Mouse (Mus musculus) embryonic facial prominence, embryonic 14.5 days (tissue): ENCODE data around the gene Usp19. TPM values are rescaled to one million over a fixed set of nuclear protein-coding genes. Genes with fewer than 3 reads are reported as not detected.

Experiments
- ATAC-seq: fragments of 200-750 bp; cut with Nextera tagmentation; 2 replicates; pipeline ENCODE4 v1.8.0; 2017; ENCODE audit warnings: low read depth, moderate number of reproducible peaks, moderate TSS enrichment
- DNase-seq: peaks from one replicate; pipeline ENCODE4 v3.0.0-alpha.2; 2015; ENCODE audit warnings: low spot score
- H3K27ac ChIP-seq: fragments of 300-500 bp; sonication (generic); replicated peaks from 2 replicates; pipeline ENCODE4 v1.5.1; 2014; ENCODE audit warnings: low read depth, mild to moderate bottlenecking, low read length, moderate library complexity
- H3K27me3 ChIP-seq: fragments of 300-500 bp; sonication (generic); replicated peaks from 2 replicates; pipeline ENCODE4 v1.6.1; 2014; ENCODE audit warnings: low read length; ENCODE audit not compliant: control insufficient read depth, insufficient read depth
- H3K36me3 ChIP-seq: fragments of 300-500 bp; sonication (generic); 2 replicates; pipeline ENCODE4 v1.6.1; 2014; ENCODE audit warnings: low read length, mixed read lengths; ENCODE audit not compliant: control insufficient read depth, insufficient read depth
- H3K4me1 ChIP-seq: fragments of 300-500 bp; sonication (generic); 2 replicates; pipeline ENCODE4 v1.6.1; 2014; ENCODE audit warnings: antibody characterized with exemption, low read length; ENCODE audit not compliant: control insufficient read depth, insufficient read depth
- H3K4me2 ChIP-seq: fragments of 300-500 bp; sonication (generic); 2 replicates; pipeline ENCODE4 v1.6.1; 2014; ENCODE audit warnings: low read depth, mild to moderate bottlenecking, low read length, moderate library complexity, mixed read lengths
- H3K4me3 ChIP-seq: fragments of 300-500 bp; sonication (generic); 2 replicates; pipeline ENCODE4 v1.5.1; 2014; ENCODE audit warnings: low read depth, mild to moderate bottlenecking, low read length
- H3K9ac ChIP-seq: fragments of 300-500 bp; sonication (generic); 2 replicates; pipeline ENCODE4 v1.6.1; 2014; ENCODE audit warnings: low read depth, mild to moderate bottlenecking, low read length, moderate library complexity, mixed read lengths
- H3K9me3 ChIP-seq: fragments of 300-500 bp; sonication (generic); 2 replicates; pipeline ENCODE4 v1.6.1; 2016; ENCODE audit warnings: low read length; ENCODE audit not compliant: control insufficient read depth
- WGBS: fragments of 180-500 bp; shearing (Covaris S2); extraction: QIAGEN DNeasy Blood & Tissue Kit; methylation state at CpG from one replicate; pipeline ENCODE4 v1.1.7; 2014; 5-methylcytosine and 5-hydroxymethylcytosine counted together
- polyA plus RNA-seq: library from polyadenylated mRNA; unstranded; fragments of >200 nt; fragmentation: Nextera tagmentation; extraction: Ambion mirVana; gene quantifications from 2 replicates; pipeline ENCODE4 v1.2.1, GENCODE M21; 2014

Usp19 gene
- polyA plus RNA-seq, 1 experiment from 2014 or later: 57.8 TPM

DNA sequence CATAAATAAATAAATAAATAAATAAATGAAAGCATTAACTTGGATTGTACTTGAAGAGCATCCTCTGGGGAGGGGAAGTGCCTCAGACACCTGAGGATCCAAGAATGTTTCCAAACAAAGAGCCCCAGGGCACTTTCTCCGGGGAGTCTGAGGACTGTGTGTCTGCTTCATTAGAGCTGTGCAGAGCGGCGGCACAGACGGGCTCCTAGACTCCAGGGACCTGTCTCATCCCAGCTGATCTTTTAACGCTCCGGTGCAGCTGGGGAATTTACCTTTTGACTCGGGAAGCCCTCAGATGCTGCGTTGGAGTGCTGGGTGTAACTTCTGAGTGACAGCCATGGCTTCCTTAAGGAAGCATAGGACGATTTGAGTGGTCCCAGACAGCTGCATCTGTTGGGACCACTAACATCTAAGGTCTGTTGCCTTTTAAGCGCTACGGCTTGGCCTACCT lies 29.2 kb upstream of the Usp19 start, which contains the start of gene Klhdc8b:
TSS of gene Klhdc8b (minus strand) at position 401 of the 451 bp plus-strand sequence.
- Histone ChIP-seq H3K27ac (peak within 1 kb of the TSS; percentile 82), H3K9me3 (no peaks in the 10 kb centered on the region), H3K36me3 (peaks cover 37% of the 10 kb centered on the region), H3K4me3 (peak within 1 kb of the TSS; percentile 80), H3K4me2 (peak within 1 kb of the TSS; percentile 84), H3K4me1 (peaks cover 12% of the 10 kb centered on the region), H3K27me3 (no peaks in the 10 kb centered on the region), H3K9ac (peak within 1 kb of the TSS; percentile 88)
- 14% methylated on average over 11 of the region's 11 CpGs for WGBS
- ATAC-seq: peak; percentile 56
- peak; percentile 65 for DNase-seq

DNA sequence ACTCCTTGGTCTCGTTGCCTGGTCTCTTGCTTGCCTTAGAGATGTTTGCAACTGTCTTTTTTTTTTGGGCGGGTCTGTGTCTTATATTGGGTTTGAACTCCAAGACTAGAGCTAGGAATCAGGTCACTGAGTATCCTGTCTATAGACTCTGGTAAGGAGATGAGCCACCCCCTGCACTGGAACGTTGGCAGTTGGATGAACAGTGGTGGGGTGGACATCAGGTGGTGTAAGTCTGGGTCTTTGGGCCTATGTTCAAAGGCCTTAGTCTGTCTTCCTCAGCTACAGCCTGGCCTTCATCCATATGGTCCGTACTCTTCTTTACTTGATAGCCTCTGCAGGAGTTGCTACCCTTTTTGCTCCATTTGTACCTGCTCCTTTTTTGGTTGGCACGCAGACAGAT lies 28.7 kb upstream of the Usp19 start:
- DNase-seq (no peak), ATAC-seq (no peak)
- Histone ChIP-seq H3K9me3 (no peaks in the 10 kb centered on the region), H3K27me3 (no peaks in the 10 kb centered on the region), H3K4me3 (peak overlapping the region; percentile 80), H3K9ac (peak overlapping the region; percentile 88), H3K4me1 (peaks cover 12% of the 10 kb centered on the region), H3K27ac (no peak overlapping the region), H3K4me2 (peak overlapping the region; percentile 84), H3K36me3 (peaks cover 39% of the 10 kb centered on the region)
- 83% methylated on average over 5 of the region's 5 CpGs for WGBS

DNA sequence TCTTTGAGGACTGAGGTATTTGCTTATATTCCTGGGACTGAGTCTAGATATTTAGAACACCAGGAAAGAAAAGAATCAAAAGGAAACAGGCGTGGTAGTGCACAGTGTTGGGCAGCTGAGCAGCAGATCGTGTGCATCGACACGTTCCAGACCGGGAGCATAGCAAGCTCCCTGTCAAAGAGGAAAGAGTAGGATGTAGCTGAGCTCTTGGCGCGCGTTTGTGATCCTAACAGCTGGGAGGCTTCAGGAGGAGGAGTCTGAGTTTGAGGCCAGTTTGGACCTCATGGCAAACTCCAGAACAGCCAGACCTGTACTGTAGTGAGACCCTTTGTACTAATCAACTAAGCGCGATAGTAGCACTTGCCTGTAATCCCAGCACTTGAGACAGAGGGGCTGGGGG lies 28.2 kb upstream of the Usp19 start:
- no peak overlapping the region for H3K9ac ChIP-seq
- no peaks in the 10 kb centered on the region for H3K9me3 ChIP-seq
- no peak overlapping the region for H3K4me2 ChIP-seq
- H3K36me3 ChIP-seq: peaks cover 44% of the 10 kb centered on the region
- ATAC-seq (no peak), DNase-seq (no peak)
- peaks cover 12% of the 10 kb centered on the region for H3K4me1 ChIP-seq
- H3K4me3 ChIP-seq: no peak overlapping the region
- H3K27me3 ChIP-seq: no peaks in the 10 kb centered on the region
- WGBS: 84% methylated on average over 10 of the region's 10 CpGs
- no peak overlapping the region for H3K27ac ChIP-seq

DNA sequence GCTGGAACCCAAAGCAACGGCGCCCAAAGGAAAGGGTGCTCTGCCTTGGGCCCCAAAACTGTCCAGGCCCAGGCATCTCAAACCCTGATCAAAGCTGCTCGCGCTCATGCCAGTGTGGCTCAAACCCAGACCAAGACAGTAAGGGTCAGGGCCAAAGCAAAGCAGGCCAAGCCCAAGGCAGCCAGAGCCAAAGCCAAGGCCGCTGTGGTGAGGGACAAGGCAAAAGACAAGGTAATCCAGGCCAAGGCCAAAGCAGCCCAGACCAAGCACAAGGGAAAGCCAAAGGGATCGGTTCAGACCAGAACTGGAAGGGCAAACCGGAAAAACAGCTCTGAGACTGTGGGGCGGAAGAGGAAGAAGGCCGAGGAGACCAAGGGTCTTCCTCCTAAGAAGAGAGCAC lies 26.7 kb upstream of the Usp19 start:
- Histone ChIP-seq H3K9me3 (no peaks in the 10 kb centered on the region), H3K9ac (no peak overlapping the region), H3K27me3 (no peaks in the 10 kb centered on the region), H3K4me3 (no peak overlapping the region), H3K27ac (no peak overlapping the region), H3K4me1 (peaks cover 12% of the 10 kb centered on the region), H3K36me3 (peaks cover 49% of the 10 kb centered on the region), H3K4me2 (no peak overlapping the region)
- DNase-seq (no peak), ATAC-seq (no peak)
- 97% methylated on average over 9 of the region's 9 CpGs for WGBS

DNA sequence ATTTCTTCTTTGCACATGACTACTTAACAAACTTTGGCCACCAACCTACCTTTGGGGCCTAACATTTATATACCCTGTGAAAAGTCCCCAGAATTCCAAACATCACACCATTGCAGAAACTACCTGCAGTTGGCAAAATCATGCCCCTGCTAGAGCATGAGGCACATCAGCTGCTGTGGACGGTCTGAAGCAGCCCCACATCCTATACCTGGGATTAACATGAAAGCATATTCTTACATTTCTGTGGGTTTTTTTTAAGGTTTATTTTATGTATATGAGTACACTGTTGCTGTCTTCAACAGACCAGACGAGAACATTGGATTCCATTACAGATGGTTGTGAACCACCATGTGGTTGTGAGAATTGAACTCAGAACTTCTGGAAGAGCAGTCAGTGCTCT lies 24.2 kb upstream of the Usp19 start:
- ATAC-seq (no peak), DNase-seq (no peak)
- Histone ChIP-seq H3K27ac (no peak overlapping the region), H3K27me3 (no peaks in the 10 kb centered on the region), H3K36me3 (peaks cover 49% of the 10 kb centered on the region), H3K9ac (no peak overlapping the region), H3K4me2 (no peak overlapping the region), H3K4me3 (no peak overlapping the region), H3K9me3 (no peaks in the 10 kb centered on the region), H3K4me1 (peaks cover 8% of the 10 kb centered on the region)
- WGBS: 90% methylated on average over 2 of the region's 2 CpGs

DNA sequence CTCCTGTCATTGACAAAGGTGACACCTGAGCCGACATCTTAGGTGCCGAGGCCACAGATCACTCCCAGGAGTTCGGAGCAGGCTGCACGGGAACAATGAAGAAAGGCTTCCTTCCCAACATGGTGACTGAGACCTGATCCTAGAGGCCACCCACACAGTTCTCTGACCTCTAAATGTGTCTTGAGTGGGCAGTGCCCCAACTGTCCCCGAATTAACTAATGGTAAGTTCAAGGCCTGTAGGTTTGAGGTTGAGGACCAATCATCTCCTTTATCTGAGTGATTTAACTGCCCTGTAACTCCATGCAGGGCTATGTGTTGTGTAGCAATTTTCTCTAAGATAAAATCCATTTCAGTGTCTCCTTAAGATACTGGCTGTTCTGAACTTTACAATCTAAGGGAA lies 21.0 kb upstream of the Usp19 start:
- H3K9me3 ChIP-seq: no peaks in the 10 kb centered on the region
- WGBS: 72% methylated on average over 5 of the region's 5 CpGs
- ATAC-seq (no peak), DNase-seq (no peak)
- no peak overlapping the region for H3K27ac ChIP-seq
- no peaks in the 10 kb centered on the region for H3K27me3 ChIP-seq
- H3K4me1 ChIP-seq: no peaks in the 10 kb centered on the region
- H3K4me3 ChIP-seq: no peak overlapping the region
- H3K9ac ChIP-seq: no peak overlapping the region
- peaks cover 30% of the 10 kb centered on the region for H3K36me3 ChIP-seq
- no peak overlapping the region for H3K4me2 ChIP-seq

DNA sequence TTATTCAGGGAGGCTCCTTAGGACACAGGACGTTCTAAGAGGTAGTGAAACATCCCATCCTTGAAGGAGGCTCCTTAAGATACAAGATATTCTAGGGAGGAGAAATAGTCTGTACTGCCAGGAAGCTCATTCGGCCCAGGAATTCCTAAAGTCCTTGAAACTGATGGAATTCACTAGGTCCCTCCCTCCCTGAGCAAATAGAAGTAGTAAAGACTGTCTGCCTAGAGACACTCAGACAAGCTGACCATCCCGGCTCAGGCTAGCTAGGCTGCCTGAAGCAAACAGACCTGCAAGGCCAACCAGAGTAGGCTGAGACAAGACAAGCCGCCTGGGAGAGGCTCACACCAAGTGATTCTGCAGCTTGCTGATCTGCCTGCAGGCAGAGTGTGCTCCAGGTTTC lies 20.6 kb upstream of the Usp19 start:
- WGBS: 73% methylated on average over 4 of the region's 4 CpGs
- Histone ChIP-seq H3K4me3 (no peak overlapping the region), H3K9ac (no peak overlapping the region), H3K27ac (no peak overlapping the region), H3K4me2 (no peak overlapping the region), H3K27me3 (no peaks in the 10 kb centered on the region), H3K9me3 (no peaks in the 10 kb centered on the region), H3K4me1 (no peaks in the 10 kb centered on the region), H3K36me3 (peaks cover 26% of the 10 kb centered on the region)
- DNase-seq: no peak
- ATAC-seq: no peak

DNA sequence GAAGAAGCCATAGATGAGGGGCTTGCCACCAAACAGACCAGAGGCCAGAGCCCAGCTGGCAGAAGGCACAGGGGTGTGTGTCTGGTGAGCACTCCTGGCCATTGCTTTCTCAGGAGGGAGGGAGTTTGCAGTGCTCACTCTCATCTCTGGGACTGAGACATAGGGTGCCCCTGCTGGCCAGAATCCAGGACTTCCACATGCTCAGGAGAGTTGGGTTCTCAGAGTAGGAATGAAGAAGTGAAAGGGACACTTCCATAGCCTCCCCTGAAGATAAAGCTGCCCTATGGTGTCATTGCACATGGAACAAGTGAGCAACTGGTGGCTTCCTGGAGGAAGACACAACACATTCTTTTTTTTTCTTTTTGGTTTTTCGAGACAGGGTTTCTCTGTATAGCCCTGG lies 15.9 kb upstream of the Usp19 start:
- DNase-seq (no peak), ATAC-seq (no peak)
- WGBS: 60% methylated on average over 1 of the region's 1 CpGs
- no peaks in the 10 kb centered on the region for H3K9me3 ChIP-seq
- H3K9ac ChIP-seq: no peak overlapping the region
- peaks cover 6% of the 10 kb centered on the region for H3K4me1 ChIP-seq
- H3K27ac ChIP-seq: no peak overlapping the region
- H3K4me2 ChIP-seq: no peak overlapping the region
- no peak overlapping the region for H3K4me3 ChIP-seq
- H3K36me3 ChIP-seq: no peaks in the 10 kb centered on the region
- no peaks in the 10 kb centered on the region for H3K27me3 ChIP-seq

DNA sequence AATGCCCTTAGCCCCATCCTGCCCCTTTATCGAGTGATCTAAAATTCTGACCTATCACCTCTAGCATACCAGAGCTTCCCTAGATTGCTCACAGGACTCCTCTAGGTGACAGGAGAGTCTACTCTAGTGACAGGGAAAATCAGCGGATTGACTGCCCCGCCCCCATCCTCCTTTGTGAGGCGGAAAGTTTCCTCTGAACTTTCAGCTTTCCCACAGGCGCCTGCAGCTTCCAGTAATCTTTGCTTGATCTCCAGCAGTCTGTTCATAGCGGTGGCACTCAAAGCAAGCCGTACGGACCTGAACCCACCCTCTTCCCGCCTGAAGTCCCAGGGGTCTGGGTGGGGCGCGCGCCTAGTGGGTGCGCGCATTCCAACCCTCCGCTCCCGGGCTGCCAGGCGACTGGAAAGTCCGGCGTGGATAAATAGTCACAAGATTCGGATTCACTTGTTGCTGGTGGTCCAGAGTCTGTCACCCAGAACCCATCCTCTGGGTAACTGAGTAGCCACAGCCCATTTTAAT lies 11.7 kb upstream of the Usp19 start:
- DNase-seq (peak; percentile 91), ATAC-seq (peak; percentile 85)
- Histone ChIP-seq H3K9me3 (no peaks in the 10 kb centered on the region), H3K27me3 (no peaks in the 10 kb centered on the region), H3K36me3 (peaks cover 31% of the 10 kb centered on the region), H3K4me3 (peak overlapping the region; percentile 67), H3K4me1 (peaks cover 17% of the 10 kb centered on the region), H3K9ac (peak overlapping the region; percentile 56), H3K27ac (peak overlapping the region; percentile 76), H3K4me2 (peak overlapping the region; percentile 78)
- WGBS: 0% methylated on average over 20 of the region's 20 CpGs
